Mouse (Mus musculus) CH12.LX (cell line): Measurements from ENCODE around the gene Cwh43. TPM values are rescaled to one million over a fixed set of nuclear protein-coding genes. Genes with fewer than 3 reads are reported as not detected.

Experiments
- DNase-seq: peaks from one replicate; pipeline ENCODE4 v3.0.0-alpha.2; 2013; ENCODE audit errors: extremely low read depth
- H3K27ac ChIP-seq: 2 replicates; pipeline ENCODE4 v1.5.1; 2012; ENCODE audit warnings: low read depth, mild to moderate bottlenecking, control low read depth, moderate library complexity; ENCODE audit not compliant: insufficient read depth
- H3K27me3 ChIP-seq: replicated peaks from 2 replicates; pipeline ENCODE3; 2012; ENCODE audit warnings: inconsistent platforms
- H3K36me3 ChIP-seq, 2 experiments: replicated peaks in 1 of 2; 2 replicates each; pipeline versions ENCODE3 to v1.6.1; 2012; ENCODE audit warnings: inconsistent platforms in 1 of 2, low read length in 1 of 2, mild to moderate bottlenecking in 1 of 2, mixed read lengths in 1 of 2, moderate library complexity in 1 of 2; ENCODE audit not compliant: control insufficient read depth in 1 of 2, insufficient read depth in 1 of 2
- H3K4me1 ChIP-seq, 2 experiments: 2 replicates each; pipeline ENCODE4 v1.6.1; 2012; ENCODE audit warnings: inconsistent platforms in 1 of 2, moderate library complexity in 1 of 2; ENCODE audit not compliant: insufficient read depth in 2 of 2, control insufficient read depth in 1 of 2
- H3K4me2 ChIP-seq: 2 replicates; pipeline ENCODE4 v1.6.1; 2012; ENCODE audit warnings: low read depth, mild to moderate bottlenecking, control low read depth; ENCODE audit not compliant: poor library complexity, insufficient read depth, severe bottlenecking
- H3K4me3 ChIP-seq, 3 experiments: fragments of 150-350 bp in 1 of 3; sonication (generic) in 1 of 3; replicated peaks in 1 of 3; 2 replicates each; pipeline versions ENCODE3 to v1.5.1; 2011 to 2012; ENCODE audit warnings: low read depth in 2 of 3, low read length in 2 of 3, mild to moderate bottlenecking in 2 of 3, moderate library complexity in 2 of 3, control low read depth in 1 of 3, improper control_type of control experiment in 1 of 3, inconsistent platforms in 1 of 3, mixed read lengths in 1 of 3; ENCODE audit not compliant: poor library complexity in 1 of 3
- H3K79me2 ChIP-seq: replicated peaks from 2 replicates; pipeline ENCODE4 v1.6.1; 2012; ENCODE audit warnings: mild to moderate bottlenecking, moderate library complexity; ENCODE audit not compliant: control insufficient read depth, poor library complexity, insufficient read depth, severe bottlenecking; ENCODE audit errors: extremely low read depth
- H3K9ac ChIP-seq: 2 replicates; pipeline ENCODE4 v1.6.1; 2012; ENCODE audit warnings: low read depth, mild to moderate bottlenecking, control low read depth, moderate library complexity; ENCODE audit not compliant: insufficient read depth
- H3K9me3 ChIP-seq: replicated peaks from 2 replicates; pipeline ENCODE3; 2012; ENCODE audit warnings: low read length, inconsistent platforms, mixed read lengths
- BHLHE40 ChIP-seq: IDR thresholded peaks from 2 replicates; pipeline ENCODE4 v1.6.1; 2011; ENCODE audit warnings: mild to moderate bottlenecking, low read depth, low read length, improper control_type of control experiment
- CHD1 ChIP-seq: IDR thresholded peaks from 2 replicates; pipeline ENCODE4 v1.6.1; 2012; ENCODE audit warnings: low read depth, low read length, improper control_type of control experiment, inconsistent platforms
- CTCF ChIP-seq, 2 experiments: IDR thresholded peaks in 1 of 2; conservative IDR thresholded peaks in 1 of 2; 2 replicates each; pipeline ENCODE4 v1.5.1; 2011 to 2012; ENCODE audit warnings: low read depth in 2 of 2, low read length in 2 of 2, improper control_type of control experiment in 1 of 2, inconsistent platforms in 1 of 2, mild to moderate bottlenecking in 1 of 2, moderate library complexity in 1 of 2
- ELF1 ChIP-seq: IDR thresholded peaks from 2 replicates; pipeline ENCODE4 v1.6.1; 2014; ENCODE audit warnings: low read depth, mild to moderate bottlenecking, inconsistent platforms, low read length, improper control_type of control experiment
- EP300 ChIP-seq: IDR thresholded peaks from 2 replicates; pipeline ENCODE4 v1.6.1; 2011; ENCODE audit warnings: low read length, improper control_type of control experiment
- HCFC1 ChIP-seq: IDR thresholded peaks from 2 replicates; pipeline ENCODE4 v1.6.1; 2012; ENCODE audit warnings: low read depth, mild to moderate bottlenecking, inconsistent platforms, low read length, improper control_type of control experiment
- IRF4 ChIP-seq: IDR thresholded peaks from 2 replicates; pipeline ENCODE4 v1.6.1; 2014; ENCODE audit warnings: low read depth, mild to moderate bottlenecking, inconsistent platforms, low read length, improper control_type of control experiment
- JUN ChIP-seq: IDR thresholded peaks from 2 replicates; pipeline ENCODE4 v1.6.1; 2011; ENCODE audit warnings: low read depth, mild to moderate bottlenecking, low read length, improper control_type of control experiment, moderate library complexity; ENCODE audit not compliant: insufficient read depth
- JUND ChIP-seq: conservative IDR thresholded peaks from 2 replicates; pipeline ENCODE4 v1.6.1; 2011; ENCODE audit warnings: low read depth, low read length, improper control_type of control experiment
- KAT2A ChIP-seq: IDR thresholded peaks from 2 replicates; pipeline ENCODE4 v1.6.1; 2012; ENCODE audit warnings: low read length, improper control_type of control experiment, inconsistent platforms; ENCODE audit not compliant: insufficient replicate concordance
- MAZ ChIP-seq: IDR thresholded peaks from 2 replicates; pipeline ENCODE4 v1.6.1; 2012; ENCODE audit warnings: low read depth, mild to moderate bottlenecking, inconsistent platforms, low read length, improper control_type of control experiment, moderate library complexity
- MEF2A ChIP-seq: IDR thresholded peaks from 2 replicates; pipeline ENCODE4 v1.6.1; 2014; ENCODE audit warnings: low read depth, mild to moderate bottlenecking, inconsistent platforms, low read length, improper control_type of control experiment, borderline replicate concordance
- MXI1 ChIP-seq: IDR thresholded peaks from 2 replicates; pipeline ENCODE4 v1.6.1; 2011; ENCODE audit warnings: mild to moderate bottlenecking, low read depth, low read length, improper control_type of control experiment
- MYC ChIP-seq: IDR thresholded peaks from 2 replicates; pipeline ENCODE4 v1.6.1; 2011; ENCODE audit warnings: low read depth, mild to moderate bottlenecking, improper control_type of control experiment, low read length
- NELFE ChIP-seq: IDR thresholded peaks from 2 replicates; pipeline ENCODE4 v1.6.1; 2011; ENCODE audit warnings: low read depth, low read length, improper control_type of control experiment
- POLR2A ChIP-seq: IDR thresholded peaks from 2 replicates; pipeline ENCODE4 v1.6.1; 2011; ENCODE audit warnings: low read depth, mild to moderate bottlenecking, improper control_type of control experiment, low read length
- RAD21 ChIP-seq: IDR thresholded peaks from 2 replicates; pipeline ENCODE4 v1.6.1; 2011; ENCODE audit warnings: low read depth, mild to moderate bottlenecking, low read length, improper control_type of control experiment, moderate library complexity
- RCOR1 ChIP-seq: conservative IDR thresholded peaks from 2 replicates; pipeline ENCODE4 v1.6.1; 2012; ENCODE audit warnings: low read depth, mild to moderate bottlenecking, inconsistent platforms, low read length, improper control_type of control experiment
- SMC3 ChIP-seq: IDR thresholded peaks from 2 replicates; pipeline ENCODE4 v1.6.1; 2011; ENCODE audit warnings: low read depth, low read length, improper control_type of control experiment
- TBP ChIP-seq: conservative IDR thresholded peaks from 2 replicates; pipeline ENCODE4 v1.6.1; 2011; ENCODE audit warnings: low read depth, low read length, improper control_type of control experiment
- USF1 ChIP-seq: IDR thresholded peaks from 2 replicates; pipeline ENCODE4 v1.6.1; 2014; ENCODE audit warnings: low read depth, mild to moderate bottlenecking, inconsistent platforms, low read length, improper control_type of control experiment
- ZC3H11A ChIP-seq: IDR thresholded peaks from 2 replicates; pipeline ENCODE4 v1.6.1; 2012; ENCODE audit warnings: low read depth, mild to moderate bottlenecking, inconsistent platforms, low read length, improper control_type of control experiment
- ZKSCAN1 ChIP-seq: IDR thresholded peaks from 2 replicates; pipeline ENCODE4 v1.6.1; 2012; ENCODE audit warnings: low read depth, inconsistent platforms, low read length, improper control_type of control experiment, borderline replicate concordance
- ZMIZ1 ChIP-seq: IDR thresholded peaks from 2 replicates; pipeline ENCODE4 v1.6.1; 2012; ENCODE audit warnings: low read depth, mild to moderate bottlenecking, inconsistent platforms, low read length, improper control_type of control experiment
- ZNF384 ChIP-seq: IDR thresholded peaks from 2 replicates; pipeline ENCODE4 v1.6.1; 2012; ENCODE audit warnings: low read depth, low read length, improper control_type of control experiment, inconsistent platforms
- dilution Hi-C: fragments of 300-500 bp; cut with MboI; formaldehyde crosslinking; loops from 2 replicates; pipeline ENCODE4 v1.14.3; 2020; ENCODE audit warnings: low sequenced_read_pairs; ENCODE audit not compliant: extremely low pct_unique_long_range_greater_than_20kb, extremely low pct_ligation_motif_present
- in situ Hi-C: fragments of 300-500 bp; cut with MboI; formaldehyde crosslinking; loops from 3 replicates; pipeline ENCODE4 v1.14.3; 2019; ENCODE audit warnings: low sequenced_read_pairs, low pct_ligation_motif_present, low pct_unique_long_range_greater_than_20kb, mixed read lengths
- polyA plus RNA-seq: library from polyadenylated mRNA; unstranded; fragments of >175 nt; gene quantifications from 2 replicates; pipeline ENCODE4 v1.2.1, GENCODE M21; 2012; ENCODE audit warnings: low read depth; ENCODE audit not compliant: insufficient read length
- total RNA-seq, 2 experiments: library from RNA; depleted of rRNA; stranded (reverse); fragments of 300-350 nt in 1 of 2; fragments of >200 nt in 1 of 2; gene quantifications; 2 replicates each; pipeline ENCODE4 v1.2.3; 2012 to 2014

The Cwh43 gene
- total and polyA plus RNA-seq, 3 experiments = not detected

- H3K27me3 ChIP-seq = no peaks in the 10 kb centered on the region
- dilution Hi-C loops (no loop called here), in situ Hi-C loops (loop anchor here (5.0 to 10.0 kb wide), 2 partner anchors 103 to 206 kb away; no protein-coding TSS in a partner anchor)
These were observed 25.7 kb downstream of the Cwh43 start for GRCm38 (mm10) chr5:73431581-73431980.

GRCm38 (mm10) chr5:73432805-73433204, 26.9 kb downstream of the Cwh43 start:
- Histone ChIP-seq H3K4me3 (no peak overlapping the region), H3K79me2 (no peaks in the 10 kb centered on the region), H3K9ac (no peak overlapping the region), H3K27ac (no peak overlapping the region), H3K4me2 (no peak overlapping the region), H3K9me3 (no peaks in the 10 kb centered on the region), H3K36me3 (no peaks in the 10 kb centered on the region), H3K27me3 (no peaks in the 10 kb centered on the region), H3K4me1 (0 out of 4 replicates have a peak, but pooled peaks cover 0 to 3% of the 10 kb centered on the region in 2 experiments)
- no peak for DNase-seq
- in situ Hi-C loops = loop anchor here (5.0 to 10.0 kb wide), 2 partner anchors 102 to 204 kb away; no protein-coding TSS in a partner anchor
- dilution Hi-C loops = no loop called here
- no peak for TF ChIP-seq ZMIZ1
- no peak for TF ChIP-seq ZKSCAN1
- TF ChIP-seq ELF1 = no peak
- no peak for TF ChIP-seq USF1
- no peak for TF ChIP-seq CHD1
- no peak for TF ChIP-seq JUN
- TF ChIP-seq ZC3H11A = no peak
- no peak for TF ChIP-seq IRF4
- no peak for TF ChIP-seq MAZ
- no peak for TF ChIP-seq EP300
- TF ChIP-seq MEF2A = no peak
- no peak for TF ChIP-seq ZNF384
- TF ChIP-seq POLR2A = no peak
- no peak for TF ChIP-seq MXI1
- TF ChIP-seq RAD21 = no peak
- TF ChIP-seq BHLHE40 = no peak
- no peak for TF ChIP-seq HCFC1
- no peak for TF ChIP-seq RCOR1

More at GRCm38 (mm10) chr5:73431581-73431980, 25.7 kb downstream of the Cwh43 start:
- Histone ChIP-seq H3K9me3 (no peaks in the 10 kb centered on the region), H3K36me3 (no peaks in the 10 kb centered on the region), H3K9ac (no peak overlapping the region), H3K4me3 (no peak overlapping the region), H3K4me1 (0 out of 4 replicates have a peak, but pooled peaks cover 0 to 3% of the 10 kb centered on the region in 2 experiments), H3K4me2 (no peak overlapping the region; the same call in 1 of the 2 replicates), H3K79me2 (no peaks in the 10 kb centered on the region), H3K27ac (no peak overlapping the region)
- peak; percentile 52 for DNase-seq
- TF ChIP-seq ELF1 = no peak
- no peak for TF ChIP-seq MEF2A
- no peak for TF ChIP-seq IRF4
- no peak for TF ChIP-seq MYC
- no peak for TF ChIP-seq RCOR1
- no peak for TF ChIP-seq TBP
- TF ChIP-seq RAD21 = peak; percentile 95
- TF ChIP-seq ZC3H11A = peak; percentile 28; the same call in 1 of the 2 replicates
- TF ChIP-seq NELFE = no peak; the same call in 1 of the 2 replicates
- peak; percentile 90 for TF ChIP-seq SMC3
- TF ChIP-seq CTCF (conservative IDR thresholded peaks at IDR 0.05 in 1 of 2, IDR thresholded peaks at IDR 0.05 in 1 of 2; ENCODE audit: low read depth in 2 of 2, low read length in 2 of 2) = peak; percentile 20 to 93; a peak in 2 of 4 replicates
- no peak for TF ChIP-seq ZKSCAN1
- no peak for TF ChIP-seq JUND
- TF ChIP-seq KAT2A = no peak
